Mouse (Mus musculus): ENCODE data around the gene Lrrc36.

GRCm38 (mm10) chr8:105489281-105489680, 75.9 kb downstream of the Lrrc36 start:
- TF ChIP-seq GATA1 (IDR thresholded peaks at IDR 0.05; ENCODE audit: borderline replicate concordance, low read length), result no peak
- no peak for TF ChIP-seq FLI1 (IDR thresholded peaks at IDR 0.05; ENCODE audit: low read length)
